In the genomic region with DNA sequence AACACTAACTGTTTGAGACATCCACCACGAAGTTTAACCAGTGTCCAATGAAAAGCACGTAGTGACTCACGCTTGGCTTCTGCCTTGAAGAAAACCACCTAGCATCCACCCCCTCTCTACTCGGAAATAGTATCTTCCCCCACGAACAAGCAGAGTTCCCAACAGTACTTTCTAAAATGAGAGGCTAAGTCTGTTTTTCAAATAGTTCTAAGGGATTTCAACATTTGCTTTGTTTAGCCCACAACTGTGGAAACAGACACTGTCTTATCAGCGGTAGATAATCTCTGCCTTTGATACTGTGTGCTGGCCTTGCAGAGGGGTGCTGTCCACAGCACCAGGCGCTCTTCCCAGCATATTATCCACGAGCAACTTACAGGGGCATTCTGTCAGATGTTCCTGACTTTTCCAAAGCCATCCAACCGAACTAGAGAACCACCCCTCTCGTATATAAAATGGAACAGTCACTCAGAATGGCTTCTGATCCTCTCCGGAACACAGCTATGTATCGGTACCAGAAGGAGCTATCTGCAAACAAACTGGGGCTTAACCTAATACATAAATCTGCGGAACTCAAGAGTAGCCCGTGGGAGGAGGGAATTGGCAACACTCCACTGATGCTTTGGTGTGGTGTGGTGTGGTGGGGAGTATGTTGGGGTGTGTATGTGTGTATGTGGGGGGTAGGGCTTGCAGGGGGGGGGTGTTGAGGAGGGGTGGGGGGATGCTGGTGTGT, we compare ENCODE assay signal across 12 mouse cellular contexts.
A peak's percentile ranks its signal among the peaks of the same experiment; 100 is the strongest.
DNase-seq lines count a peak whose midpoint lies in the region; ATAC-seq and TF ChIP-seq lines count a peak whose summit lies in the region.
"Had no signal": no experiment of that assay in that cellular context is flagged by ENCODE, and none has a peak within 500 bp of the region (broad histone marks: within the 10 kb centered on the region; RNA-seq: fewer than 3 reads in every experiment).

No protein-coding gene starts in this region.

- CTCF ChIA-PET in Patski (lab: Charles Lee): no interaction called here

- no peak for TF ChIP-seq CTCF in forebrain, postnatal 0 days (IDR thresholded peaks at IDR 0.05; ENCODE audit: low read depth)
- TF ChIP-seq CTCF in kidney, postnatal 0 days (IDR thresholded peaks at IDR 0.05; ENCODE audit: low read depth): no peak
- TF ChIP-seq CTCF in Patski (IDR thresholded peaks at IDR 0.05): no peak

- H3K9ac ChIP-seq in forebrain, postnatal 0 days: no peak overlapping the region
- no peak overlapping the region for H3K9ac ChIP-seq in kidney, postnatal 0 days (ENCODE audit: low read depth, low read length)
- no peak overlapping the region for H3K9ac ChIP-seq in midbrain, embryonic 14.5 days (replicated peaks; ENCODE audit: low read length)

- no peak for ATAC-seq in forebrain, postnatal 0 days
- no peak for ATAC-seq in kidney, postnatal 0 days (replicated peaks; ENCODE audit: low FRiP score, low read depth)
- ATAC-seq in Patski: peak; percentile 41
- no peak for ATAC-seq in midbrain, embryonic 14.5 days (ENCODE audit: low FRiP score, low TSS enrichment)

- peaks cover 81% of the 10 kb centered on the region for H3K4me1 ChIP-seq in forebrain, embryonic 10.5 days
- peaks cover 27% of the 10 kb centered on the region for H3K4me1 ChIP-seq in forebrain, postnatal 0 days (ENCODE audit: insufficient read depth)
- H3K4me1 ChIP-seq in kidney, postnatal 0 days (replicated peaks; ENCODE audit: insufficient read depth, low read length): peaks cover 21% of the 10 kb centered on the region
- H3K4me1 ChIP-seq in midbrain, embryonic 14.5 days (ENCODE audit: control insufficient read depth, insufficient read depth, low read length): peaks cover 56% of the 10 kb centered on the region

- WGBS in forebrain, embryonic 10.5 days: 82% methylated on average over 14 of the region's 14 CpGs
- WGBS in forebrain, postnatal 0 days: 53% methylated on average over 14 of the region's 14 CpGs
- 47% methylated on average over 14 of the region's 14 CpGs for WGBS in kidney, postnatal 0 days
- 48% methylated on average over 14 of the region's 14 CpGs for WGBS in midbrain, embryonic 14.5 days

- H3K4me3 ChIP-seq in forebrain, embryonic 10.5 days: no peak overlapping the region
- no peak overlapping the region for H3K4me3 ChIP-seq in forebrain, postnatal 0 days (ENCODE audit: low read depth, low read length)
- H3K4me3 ChIP-seq in kidney, postnatal 0 days (replicated peaks; ENCODE audit: low read depth, low read length): no peak overlapping the region
- H3K4me3 ChIP-seq in midbrain, embryonic 14.5 days (replicated peaks; ENCODE audit: low read depth, low read length): no peak overlapping the region
- H3K4me3 ChIP-seq: limb, embryonic 10.5 days had no signal

- no peak for DNase-seq in forebrain, embryonic 10.5 days (ENCODE audit: extremely low spot score, low spot score)
- DNase-seq in forebrain, postnatal 0 days: no peak
- DNase-seq in kidney, postnatal 0 days (ENCODE audit: low spot score): peak; percentile 30
- no peak for DNase-seq in kidney, postnatal 4 days
- DNase-seq in Patski (ENCODE audit: low read depth, low spot score): no peak
- no peak for DNase-seq in midbrain, embryonic 14.5 days
- DNase-seq in cerebellum, adult 11-12 months: no peak
- DNase-seq in thymus, postnatal 25 days: no peak
- DNase-seq: B cell, adult 2 months; cerebellum, postnatal 36 days; heart, postnatal 14 days had no signal

- peaks cover 55% of the 10 kb centered on the region for H3K36me3 ChIP-seq in forebrain, embryonic 10.5 days (replicated peaks)
- no peaks in the 10 kb centered on the region for H3K36me3 ChIP-seq in forebrain, postnatal 0 days (ENCODE audit: insufficient read depth)
- H3K36me3 ChIP-seq in kidney, postnatal 0 days (ENCODE audit: insufficient read depth, low read length): 0 out of 2 replicates have a peak, but pooled peaks cover 7% of the 10 kb centered on the region
- no peaks in the 10 kb centered on the region for H3K36me3 ChIP-seq in midbrain, embryonic 14.5 days (ENCODE audit: control insufficient read depth, insufficient read depth, low read length)

- POLR2A ChIA-PET in Patski (lab: Charles Lee): no interaction called here

- no peaks in the 10 kb centered on the region for H3K9me3 ChIP-seq in forebrain, embryonic 10.5 days
- H3K9me3 ChIP-seq in forebrain, postnatal 0 days (ENCODE audit: low read length): no peaks in the 10 kb centered on the region
- no peaks in the 10 kb centered on the region for H3K9me3 ChIP-seq in kidney, postnatal 0 days (replicated peaks; ENCODE audit: low read length)
- H3K9me3 ChIP-seq in midbrain, embryonic 14.5 days (ENCODE audit: control insufficient read depth, low read length): no peaks in the 10 kb centered on the region
- H3K9me3 ChIP-seq: limb, embryonic 10.5 days had no signal

- H3K27ac ChIP-seq in forebrain, embryonic 10.5 days: peak overlapping the region; percentile 40; the same call in 1 of the 2 replicates
- H3K27ac ChIP-seq in forebrain, postnatal 0 days (ENCODE audit: low read depth, low read length): no peak overlapping the region
- no peak overlapping the region for H3K27ac ChIP-seq in kidney, postnatal 0 days
- 0 out of 2 replicates have a peak overlapping the region, but pooled peaks have one; percentile 26 for H3K27ac ChIP-seq in midbrain, embryonic 14.5 days (replicated peaks; ENCODE audit: low read depth, low read length)
- H3K27ac ChIP-seq: limb, embryonic 10.5 days had no signal

- no peak overlapping the region for H3K4me2 ChIP-seq in forebrain, postnatal 0 days (ENCODE audit: low read depth)
- no peak overlapping the region for H3K4me2 ChIP-seq in kidney, postnatal 0 days (ENCODE audit: low read length)
- 0 out of 2 replicates have a peak overlapping the region, but pooled peaks have one; percentile 3 for H3K4me2 ChIP-seq in midbrain, embryonic 14.5 days (ENCODE audit: low read length)

- in situ Hi-C loops in Patski (cut with MboI; ENCODE audit: low pct_unique_long_range_greater_than_20kb): no loop called here

- H3K27me3 ChIP-seq in forebrain, embryonic 10.5 days (ENCODE audit: poor library complexity, severe bottlenecking): no peaks in the 10 kb centered on the region
- H3K27me3 ChIP-seq in forebrain, postnatal 0 days (ENCODE audit: insufficient read depth, low read length): no peaks in the 10 kb centered on the region
- no peaks in the 10 kb centered on the region for H3K27me3 ChIP-seq in kidney, postnatal 0 days (ENCODE audit: insufficient read depth, low read length)
- H3K27me3 ChIP-seq in Patski: no peaks in the 10 kb centered on the region
- H3K27me3 ChIP-seq in midbrain, embryonic 14.5 days (ENCODE audit: control insufficient read depth, insufficient read depth, low read length): no peaks in the 10 kb centered on the region

Comparison
In these comparisons a context has a peak if more than half of its experiments do, and no peak if none do; other contexts are left out.
1. H3K27ac ChIP-seq: peak in forebrain, embryonic 10.5 days (single experiment) and midbrain, embryonic 14.5 days (single experiment); none in forebrain, postnatal 0 days (single experiment) and kidney, postnatal 0 days (single experiment).